Mouse (Mus musculus): Measurements from ENCODE around the gene Pogz.

- TF ChIP-seq EP300 (IDR thresholded peaks at IDR 0.05; ENCODE audit: low read depth), result no peak
- peak; percentile 68 for TF ChIP-seq CTCF (IDR thresholded peaks at IDR 0.05; ENCODE audit: low read depth)
Observed at GRCm38 (mm10) chr3:94902747-94903146, 65.4 kb downstream of the Pogz start.
